Mouse (Mus musculus) bone marrow macrophage, adult 2 months (primary cell): Measurements from ENCODE around the gene Peli3.

Experiments
- CTCF ChIP-seq: IDR thresholded peaks from 2 replicates; pipeline ENCODE4 v1.5.1; 2012; ENCODE audit warnings: low read depth, mild to moderate bottlenecking, low read length, moderate library complexity
- POLR2A ChIP-seq: IDR thresholded peaks from 2 replicates; pipeline ENCODE4 v1.6.1; 2012; ENCODE audit warnings: mild to moderate bottlenecking, low read depth, low read length, borderline replicate concordance

GRCm38 (mm10) chr19:4927904-4928531, 14.9 kb downstream of the Peli3 start, which contains the start of gene Dpp3:
- TF ChIP-seq CTCF (no peak), POLR2A (peak; percentile 64)
